Mouse (Mus musculus) stomach, embryonic 16.5 days (tissue): Measurements from ENCODE around the gene Arhgap9. TPM values are rescaled to one million over a fixed set of nuclear protein-coding genes. Genes with fewer than 3 reads are reported as not detected.
A peak's percentile ranks its signal among the peaks of the same experiment; 100 is the strongest.

Experiments
- ATAC-seq: fragments of 200-750 bp; cut with Nextera tagmentation; 2 replicates; pipeline ENCODE4 v1.8.0; 2017; ENCODE audit warnings: moderate number of reproducible peaks, moderate TSS enrichment; ENCODE audit not compliant: insufficient read depth, low FRiP score
- H3K27ac ChIP-seq: fragments of 300-500 bp; sonication (generic); 2 replicates; pipeline ENCODE4 v1.5.1; 2014; ENCODE audit warnings: low read length
- H3K27me3 ChIP-seq: fragments of 300-500 bp; sonication (generic); 2 replicates; pipeline ENCODE4 v1.6.1; 2014; ENCODE audit warnings: low read length, control low read depth, mixed read lengths; ENCODE audit not compliant: control insufficient read depth, insufficient read depth
- H3K36me3 ChIP-seq: fragments of 300-500 bp; sonication (generic); 2 replicates; pipeline ENCODE4 v1.6.1; 2014; ENCODE audit warnings: low read length; ENCODE audit not compliant: control insufficient read depth, insufficient read depth
- H3K4me1 ChIP-seq: fragments of 300-500 bp; sonication (generic); 2 replicates; pipeline ENCODE4 v1.6.1; 2014; ENCODE audit warnings: low read length, control low read depth, mixed read lengths; ENCODE audit not compliant: control insufficient read depth, insufficient read depth
- H3K4me2 ChIP-seq: fragments of 300-500 bp; sonication (generic); 2 replicates; pipeline ENCODE4 v1.6.1; 2014; ENCODE audit warnings: low read depth, low read length, mixed read lengths
- H3K4me3 ChIP-seq: fragments of 300-500 bp; sonication (generic); replicated peaks from 2 replicates; pipeline ENCODE4 v1.5.1; 2014; ENCODE audit warnings: mild to moderate bottlenecking, low read length
- H3K9ac ChIP-seq: fragments of 300-500 bp; sonication (generic); 2 replicates; pipeline ENCODE4 v1.6.1; 2014; ENCODE audit warnings: low read length
- H3K9me3 ChIP-seq: fragments of 300-500 bp; sonication (generic); replicated peaks from 2 replicates; pipeline ENCODE4 v1.6.1; 2016; ENCODE audit warnings: low read length, control low read depth; ENCODE audit not compliant: control insufficient read depth
- WGBS: fragments of 180-500 bp; shearing (Covaris S2); extraction: QIAGEN DNeasy Blood & Tissue Kit; methylation state at CpG from one replicate; pipeline ENCODE4 v1.1.7; 2014; 5-methylcytosine and 5-hydroxymethylcytosine counted together
- polyA plus RNA-seq: library from polyadenylated mRNA; unstranded; fragments of >200 nt; fragmentation: Nextera tagmentation; extraction: Ambion mirVana; gene quantifications from 2 replicates; pipeline ENCODE4 v1.2.1, GENCODE M21; 2015

Gene Arhgap9
- 4.2 and 6.6 TPM in 2 replicates for polyA plus RNA-seq

- peaks cover 7% of the 10 kb centered on the region for H3K4me1 ChIP-seq
- ATAC-seq: no peak
- no peak within 1 kb of the TSS for H3K9ac ChIP-seq
- no peak within 1 kb of the TSS; the same call in 1 of the 2 replicates for H3K27ac ChIP-seq
- H3K27me3 ChIP-seq: peaks cover 6% of the 10 kb centered on the region; the same call in 1 of the 2 replicates
- H3K4me3 ChIP-seq: no peak within 1 kb of the TSS
- H3K9me3 ChIP-seq: no peaks in the 10 kb centered on the region
- 69% methylated on average over 3 of the region's 3 CpGs for WGBS
- H3K4me2 ChIP-seq: no peak within 1 kb of the TSS
- H3K36me3 ChIP-seq: no peaks in the 10 kb centered on the region
These were observed at the start of gene Arhgap9 for GRCm38 (mm10) chr10:127321621-127322020. TSS of gene Arhgap9 (plus strand) at chr10:127321964.

GRCm38 (mm10) chr10:127272371-127272770 lies 49.4 kb upstream of the Arhgap9 start:
- WGBS: 90% methylated on average over 5 of the region's 5 CpGs
- no peaks in the 10 kb centered on the region for H3K27me3 ChIP-seq
- no peak overlapping the region for H3K4me3 ChIP-seq
- no peaks in the 10 kb centered on the region for H3K9me3 ChIP-seq
- peaks cover 14% of the 10 kb centered on the region for H3K4me1 ChIP-seq
- no peak overlapping the region for H3K27ac ChIP-seq
- peaks cover 16% of the 10 kb centered on the region for H3K36me3 ChIP-seq
- no peak for ATAC-seq
- no peak overlapping the region for H3K9ac ChIP-seq
- no peak overlapping the region for H3K4me2 ChIP-seq

GRCm38 (mm10) chr10:127274261-127275022 lies 47.3 kb upstream of the Arhgap9 start:
- peaks cover 9% of the 10 kb centered on the region for H3K4me1 ChIP-seq
- H3K9me3 ChIP-seq: no peaks in the 10 kb centered on the region
- ATAC-seq: peak; percentile 74; the same call in 1 of the 2 replicates
- H3K27ac ChIP-seq: no peak overlapping the region
- WGBS: 69% methylated on average over 11 of the region's 11 CpGs
- H3K36me3 ChIP-seq: peaks cover 23% of the 10 kb centered on the region
- no peak overlapping the region for H3K9ac ChIP-seq
- no peak overlapping the region for H3K4me2 ChIP-seq
- no peak overlapping the region for H3K4me3 ChIP-seq
- H3K27me3 ChIP-seq: no peaks in the 10 kb centered on the region

- Histone ChIP-seq H3K4me2 (no peak overlapping the region), H3K27me3 (no peaks in the 10 kb centered on the region), H3K4me1 (0 out of 2 replicates have a peak, but pooled peaks cover 3% of the 10 kb centered on the region), H3K36me3 (peaks cover 44% of the 10 kb centered on the region), H3K4me3 (no peak overlapping the region), H3K9ac (no peak overlapping the region), H3K27ac (no peak overlapping the region), H3K9me3 (no peaks in the 10 kb centered on the region)
- WGBS: 95% methylated on average over 2 of the region's 2 CpGs
- no peak for ATAC-seq
These were observed 42.0 kb upstream of the Arhgap9 start for GRCm38 (mm10) chr10:127279730-127280129.

GRCm38 (mm10) chr10:127281316-127281715 lies 40.4 kb upstream of the Arhgap9 start:
- no peak for ATAC-seq
- Histone ChIP-seq H3K27me3 (no peaks in the 10 kb centered on the region), H3K4me3 (no peak overlapping the region), H3K9me3 (no peaks in the 10 kb centered on the region), H3K27ac (no peak overlapping the region), H3K36me3 (peaks cover 44% of the 10 kb centered on the region), H3K4me2 (no peak overlapping the region), H3K9ac (no peak overlapping the region), H3K4me1 (peaks cover 16% of the 10 kb centered on the region)
- WGBS: 87% methylated on average over 8 of the region's 8 CpGs

- Histone ChIP-seq H3K27me3 (no peaks in the 10 kb centered on the region), H3K9me3 (no peaks in the 10 kb centered on the region), H3K36me3 (peaks cover 38% of the 10 kb centered on the region), H3K9ac (no peak overlapping the region), H3K4me3 (no peak overlapping the region), H3K4me1 (peaks cover 30% of the 10 kb centered on the region), H3K27ac (no peak overlapping the region), H3K4me2 (no peak overlapping the region)
- WGBS: 74% methylated on average over 13 of the region's 13 CpGs
- ATAC-seq: no peak
These were observed 39.0 kb upstream of the Arhgap9 start for GRCm38 (mm10) chr10:127282620-127283215.

- H3K27me3 ChIP-seq: no peaks in the 10 kb centered on the region
- peaks cover 34% of the 10 kb centered on the region for H3K36me3 ChIP-seq
- no peak overlapping the region for H3K4me3 ChIP-seq
- H3K9me3 ChIP-seq: no peaks in the 10 kb centered on the region
- WGBS: 85% methylated on average over 7 of the region's 7 CpGs
- H3K9ac ChIP-seq: no peak overlapping the region
- peaks cover 33% of the 10 kb centered on the region for H3K4me1 ChIP-seq
- no peak overlapping the region for H3K27ac ChIP-seq
- no peak for ATAC-seq
- no peak overlapping the region for H3K4me2 ChIP-seq
These were observed 37.6 kb upstream of the Arhgap9 start for GRCm38 (mm10) chr10:127284105-127284622.

GRCm38 (mm10) chr10:127284724-127285500 lies 36.9 kb upstream of the Arhgap9 start:
- no peak overlapping the region; the same call in 1 of the 2 replicates for H3K27ac ChIP-seq
- H3K4me2 ChIP-seq: no peak overlapping the region
- no peak overlapping the region for H3K4me3 ChIP-seq
- WGBS: 66% methylated on average over 11 of the region's 11 CpGs
- H3K9me3 ChIP-seq: no peaks in the 10 kb centered on the region
- ATAC-seq: no peak
- peaks cover 31% of the 10 kb centered on the region for H3K36me3 ChIP-seq
- no peaks in the 10 kb centered on the region for H3K27me3 ChIP-seq
- H3K4me1 ChIP-seq: peaks cover 36% of the 10 kb centered on the region
- H3K9ac ChIP-seq: no peak overlapping the region
